Mouse (Mus musculus) megakaryocyte, embryonic 14.5 days (primary cell): ENCODE measurements around the gene Pth2. TPM values are rescaled to one million over a fixed set of nuclear protein-coding genes. Genes with fewer than 3 reads are reported as not detected.
A peak's percentile ranks its signal among the peaks of the same experiment; 100 is the strongest.

Source experiments
- H3K27me3 ChIP-seq: replicated peaks from 2 replicates; pipeline ENCODE3; 2012; ENCODE audit warnings: inconsistent platforms
- H3K36me3 ChIP-seq: replicated peaks from 2 replicates; pipeline ENCODE3; 2012; ENCODE audit warnings: low read length, inconsistent platforms, mixed read lengths
- H3K4me1 ChIP-seq: 2 replicates; pipeline ENCODE4 v1.6.1; 2012; ENCODE audit warnings: inconsistent platforms
- H3K4me3 ChIP-seq: replicated peaks from 2 replicates; pipeline ENCODE3; 2012; ENCODE audit warnings: moderate library complexity, mild to moderate bottlenecking, inconsistent platforms
- H3K9me3 ChIP-seq: 2 replicates; pipeline ENCODE4 v1.6.1; 2012; ENCODE audit warnings: inconsistent platforms
- FLI1 ChIP-seq: IDR thresholded peaks from 2 replicates; pipeline ENCODE4 v1.6.1; 2012; ENCODE audit warnings: low read length, inconsistent platforms, mixed read lengths
- GATA1 ChIP-seq: IDR thresholded peaks from 3 replicates; pipeline ENCODE4 v1.6.1; 2012; ENCODE audit warnings: mixed read lengths, low read length, inconsistent platforms, borderline replicate concordance
- polyA plus RNA-seq: library from polyadenylated mRNA; stranded (reverse); fragments of >175 nt; gene quantifications from 2 replicates; pipeline ENCODE4 v1.2.3, GENCODE M21; 2012; ENCODE audit warnings: low replicate concordance; ENCODE audit not compliant: insufficient read depth

Pth2 gene
- polyA plus RNA-seq, 1 experiment = not detected

- peaks cover 92% of the 10 kb centered on the region for H3K27me3 ChIP-seq
Observed at GRCm38 (mm10) chr7:45193871-45194785, 13.3 kb downstream of the Pth2 start.

GRCm38 (mm10) chr7:45195341-45196175 lies 14.8 kb downstream of the Pth2 start:
- peaks cover 91% of the 10 kb centered on the region for H3K27me3 ChIP-seq
- no peaks in the 10 kb centered on the region for H3K36me3 ChIP-seq
- H3K9me3 ChIP-seq = no peaks in the 10 kb centered on the region
- TF ChIP-seq FLI1 = no peak
- no peak for TF ChIP-seq GATA1
- H3K4me3 ChIP-seq = no peak overlapping the region
- H3K4me1 ChIP-seq = peaks cover 62% of the 10 kb centered on the region

More at GRCm38 (mm10) chr7:45193871-45194785, 13.3 kb downstream of the Pth2 start:
- Histone ChIP-seq H3K4me1 (peaks cover 70% of the 10 kb centered on the region), H3K9me3 (no peaks in the 10 kb centered on the region), H3K36me3 (no peaks in the 10 kb centered on the region), H3K4me3 (no peak overlapping the region)
- TF ChIP-seq GATA1 (no peak), FLI1 (no peak)

GRCm38 (mm10) chr7:45196176-45196535 lies 15.4 kb downstream of the Pth2 start:
- H3K27me3 ChIP-seq = peaks cover 91% of the 10 kb centered on the region
- no peak for TF ChIP-seq GATA1
- no peak for TF ChIP-seq FLI1
- no peaks in the 10 kb centered on the region for H3K9me3 ChIP-seq

GRCm38 (mm10) chr7:45196994-45197393 lies 16.2 kb downstream of the Pth2 start:
- peaks cover 87% of the 10 kb centered on the region for H3K27me3 ChIP-seq
- H3K9me3 ChIP-seq = no peaks in the 10 kb centered on the region
- H3K36me3 ChIP-seq = no peaks in the 10 kb centered on the region
- TF ChIP-seq GATA1 (no peak), FLI1 (no peak)
- peak overlapping the region; percentile 74 for H3K4me3 ChIP-seq
- peaks cover 53% of the 10 kb centered on the region for H3K4me1 ChIP-seq

More at GRCm38 (mm10) chr7:45196176-45196535, 15.4 kb downstream of the Pth2 start:
- H3K36me3 ChIP-seq = no peaks in the 10 kb centered on the region
- H3K4me1 ChIP-seq = peaks cover 59% of the 10 kb centered on the region
- H3K4me3 ChIP-seq = no peak overlapping the region

DNA sequence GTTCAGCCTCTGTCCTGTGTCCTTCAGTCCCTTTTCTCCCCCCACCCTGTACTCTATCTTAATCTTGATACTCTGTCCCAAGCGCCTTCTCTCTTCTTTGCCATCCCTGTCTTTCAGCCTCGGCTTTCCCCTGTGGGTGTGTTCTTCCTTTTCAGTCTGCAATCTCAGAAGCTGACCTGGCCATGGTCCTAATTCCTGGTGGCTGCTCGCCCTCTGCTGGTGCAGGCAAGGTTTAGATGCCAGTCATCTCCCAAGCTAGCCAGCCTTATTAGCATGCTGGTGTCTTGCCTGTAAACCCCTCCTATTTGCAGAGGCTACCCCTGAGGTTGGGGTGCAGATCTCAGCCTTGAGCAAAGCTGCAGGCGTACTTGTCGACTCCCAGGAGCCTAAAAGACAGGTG lies 17.6 kb downstream of the Pth2 start:
- H3K4me1 ChIP-seq = peaks cover 49% of the 10 kb centered on the region
- no peaks in the 10 kb centered on the region for H3K36me3 ChIP-seq
- peaks cover 88% of the 10 kb centered on the region for H3K27me3 ChIP-seq
- no peaks in the 10 kb centered on the region for H3K9me3 ChIP-seq
- H3K4me3 ChIP-seq = no peak overlapping the region
- TF ChIP-seq FLI1 = no peak
- no peak for TF ChIP-seq GATA1

- no peak for TF ChIP-seq FLI1
- TF ChIP-seq GATA1 = no peak
- Histone ChIP-seq H3K27me3 (peaks cover 88% of the 10 kb centered on the region), H3K4me3 (no peak overlapping the region), H3K36me3 (no peaks in the 10 kb centered on the region), H3K9me3 (no peaks in the 10 kb centered on the region), H3K4me1 (peaks cover 44% of the 10 kb centered on the region)
Observed at GRCm38 (mm10) chr7:45198961-45199360, 18.2 kb downstream of the Pth2 start.

DNA sequence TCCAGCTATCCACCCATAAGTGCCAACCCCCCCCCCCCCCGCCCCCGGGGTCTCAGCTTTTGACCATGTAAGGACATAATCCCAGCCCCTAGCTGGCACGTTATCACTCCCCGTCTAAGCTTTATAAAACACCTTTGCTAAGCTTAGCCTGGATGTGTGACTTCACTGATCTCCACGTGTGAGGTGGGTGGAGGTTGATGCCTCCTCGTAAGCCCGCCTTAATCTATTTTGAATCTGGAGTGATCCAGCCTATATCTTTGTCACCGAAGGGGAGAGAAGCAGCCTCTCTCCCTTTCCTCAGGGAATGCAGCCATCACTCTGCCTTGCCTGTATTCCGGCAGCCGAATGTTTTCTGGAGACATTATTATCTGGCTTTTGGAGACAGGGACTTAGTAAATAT lies 21.9 kb downstream of the Pth2 start:
- Histone ChIP-seq H3K4me3 (no peak overlapping the region), H3K27me3 (peaks cover 76% of the 10 kb centered on the region), H3K4me1 (peaks cover 31% of the 10 kb centered on the region), H3K9me3 (no peaks in the 10 kb centered on the region), H3K36me3 (no peaks in the 10 kb centered on the region)
- TF ChIP-seq FLI1 = no peak
- no peak for TF ChIP-seq GATA1

DNA sequence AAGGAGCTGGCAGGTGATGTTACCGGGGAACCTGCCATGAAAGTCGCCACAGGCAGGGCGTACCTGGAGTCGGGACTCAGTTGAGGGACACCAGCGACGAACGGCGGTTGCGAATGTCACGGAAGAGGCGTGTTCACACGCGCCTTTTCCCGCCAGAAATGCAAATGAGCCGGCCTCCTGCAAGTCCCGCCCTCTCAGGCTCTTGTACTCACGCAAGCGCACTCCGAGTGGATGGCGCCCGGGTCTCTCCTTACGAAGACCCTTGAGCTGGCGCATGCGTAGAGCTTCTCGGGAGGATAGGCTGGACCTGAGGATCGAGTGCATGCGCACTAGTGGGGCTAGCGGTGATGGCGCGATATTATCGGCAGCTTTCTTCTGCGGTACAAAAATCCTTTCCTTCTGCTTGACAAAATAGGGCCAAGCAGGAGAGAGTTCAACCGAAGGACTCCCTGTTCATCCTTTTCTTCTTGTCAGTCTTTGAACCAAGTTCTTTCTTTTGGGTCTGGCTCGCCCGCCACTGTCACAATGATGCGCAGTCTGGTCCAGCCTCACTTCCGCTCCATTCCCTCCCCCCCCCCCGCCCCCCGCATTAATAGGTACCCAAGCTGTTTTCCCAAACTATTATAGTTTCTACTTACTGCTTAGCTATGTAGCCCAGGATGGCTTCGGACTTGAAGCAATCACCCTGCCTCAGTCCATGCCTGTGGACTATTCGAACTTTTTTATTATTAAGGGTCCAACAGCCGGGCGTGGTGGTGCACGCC lies 23.8 kb downstream of the Pth2 start, which contains the start of gene Ccdc155:
Gene Ccdc155 (minus strand): TSS at position 513 of the 764 bp plus-strand sequence.
- Histone ChIP-seq H3K9me3 (0 out of 2 replicates have a peak, but pooled peaks cover 5% of the 10 kb centered on the region), H3K4me3 (peak within 1 kb of the TSS; percentile 90), H3K27me3 (peaks cover 73% of the 10 kb centered on the region), H3K36me3 (no peaks in the 10 kb centered on the region), H3K4me1 (peaks cover 17% of the 10 kb centered on the region)
- TF ChIP-seq GATA1 = no peak

DNA sequence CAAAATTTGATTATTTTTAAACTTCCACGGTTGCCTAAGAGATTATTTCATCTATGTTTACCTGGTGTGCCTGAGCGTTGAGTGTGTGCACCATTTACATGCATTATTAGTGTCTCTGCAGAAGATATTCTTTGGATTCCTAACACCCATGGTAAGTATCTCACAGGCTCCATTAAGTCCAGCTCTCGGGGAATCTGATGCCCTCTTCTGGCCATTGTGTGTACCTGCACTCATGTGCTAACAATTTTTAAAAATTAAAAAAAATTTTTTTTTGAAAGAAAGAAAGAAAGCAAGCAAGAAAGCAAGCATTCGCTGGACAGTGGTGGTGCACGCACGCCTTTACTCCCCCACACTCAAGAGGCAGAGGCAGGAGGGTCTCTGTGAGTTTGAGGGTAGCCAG lies 27.5 kb downstream of the Pth2 start:
- Histone ChIP-seq H3K4me1 (peaks cover 30% of the 10 kb centered on the region), H3K4me3 (no peak overlapping the region), H3K36me3 (no peaks in the 10 kb centered on the region), H3K27me3 (peaks cover 73% of the 10 kb centered on the region), H3K9me3 (0 out of 2 replicates have a peak, but pooled peaks cover 7% of the 10 kb centered on the region)
- no peak for TF ChIP-seq GATA1
- no peak for TF ChIP-seq FLI1
